Mouse (Mus musculus): Measurements from ENCODE around the gene Psmc3.

- TF ChIP-seq CTCF (IDR thresholded peaks at IDR 0.05; ENCODE audit: extremely low read depth, insufficient read length, insufficient replicate concordance, low read depth, low read length) (no peak), POLR2A (IDR thresholded peaks at IDR 0.05; ENCODE audit: low read depth, low read length) (no peak)
Observed at GRCm38 (mm10) chr2:91025081-91025516, 28.7 kb upstream of the Psmc3 start.
